Mouse (Mus musculus) erythroblast, embryonic 14.5 days (primary cell): Measurements from ENCODE around the gene Awat1.

Source experiments
- GATA1 ChIP-seq: IDR thresholded peaks from 2 replicates; pipeline ENCODE4 v1.6.1; 2012; ENCODE audit warnings: low read length, inconsistent platforms, mixed read lengths
- TAL1 ChIP-seq: IDR thresholded peaks from 3 replicates; pipeline ENCODE4 v1.6.1; 2012; ENCODE audit warnings: low read length, inconsistent platforms, mixed read lengths

DNA sequence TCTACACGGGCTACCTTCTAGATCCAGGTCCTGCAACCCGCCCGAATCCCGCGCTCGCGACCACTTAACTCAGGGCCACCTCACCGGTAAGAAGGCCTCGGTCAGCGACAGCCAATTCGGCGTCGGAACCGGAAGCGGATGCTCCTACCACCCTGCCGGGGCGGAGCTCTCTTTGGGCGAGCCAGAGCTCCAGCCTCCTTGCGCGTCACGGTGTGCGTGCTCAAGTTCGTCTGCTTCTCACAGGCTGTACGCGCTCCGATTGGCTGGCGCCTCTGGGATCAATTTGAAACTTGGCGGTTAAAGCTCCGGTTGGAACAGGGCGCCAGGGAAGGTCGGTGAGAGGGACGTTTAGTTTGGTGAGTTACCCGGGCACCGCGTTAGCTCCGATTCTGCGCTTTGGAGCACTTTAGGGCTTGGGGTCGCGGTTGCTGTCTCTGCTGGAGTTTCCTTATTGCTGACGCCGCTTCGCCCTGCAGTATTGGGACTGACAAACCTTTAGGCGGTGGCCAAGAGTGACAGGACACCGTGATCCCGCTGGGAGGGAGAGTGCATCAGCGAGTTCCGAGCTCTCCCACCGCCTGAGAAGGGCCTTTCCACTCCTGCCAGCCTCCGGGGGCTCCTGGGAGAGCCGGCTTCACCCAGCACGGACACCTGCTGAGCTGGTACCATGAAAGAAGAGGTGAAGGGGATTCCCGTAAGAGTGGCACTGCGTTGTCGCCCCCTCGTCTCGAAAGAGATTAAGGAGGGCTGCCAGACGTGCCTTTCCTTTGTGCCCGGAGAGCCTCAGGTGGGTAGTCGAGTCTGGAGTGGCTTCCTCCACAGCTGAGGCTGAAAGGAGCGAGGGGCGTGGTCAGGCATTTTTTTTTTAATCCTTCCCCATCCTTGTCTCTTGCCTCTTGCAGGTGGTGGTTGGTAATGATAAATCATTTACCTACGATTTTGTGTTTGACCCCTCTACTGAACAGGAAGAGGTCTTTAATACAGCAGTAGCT lies 54.0 kb downstream of the Awat1 start, which contains the start of gene Pdzd11:
- TF ChIP-seq TAL1 = no peak
- TF ChIP-seq GATA1 = no peak
